Mouse (Mus musculus): ENCODE measurements around the gene Mprip. TPM values are rescaled to one million over a fixed set of nuclear protein-coding genes. Genes with fewer than 3 reads are reported as not detected.

Gene Mprip
- polyA plus RNA-seq, 1 experiment = 3.0 TPM

GRCm38 (mm10) chr11:59775435-59776148, 114.5 kb downstream of the Mprip start:
- TF ChIP-seq GATA1 (IDR thresholded peaks at IDR 0.05; ENCODE audit: low read length) (no peak), TAL1 (IDR thresholded peaks at IDR 0.05; ENCODE audit: low read length) (no peak)
- H3K4me3 ChIP-seq (replicated peaks) = no peak overlapping the region

GRCm38 (mm10) chr11:59777259-59777658, 116.2 kb downstream of the Mprip start:
- TF ChIP-seq TAL1 (IDR thresholded peaks at IDR 0.05; ENCODE audit: low read length) (no peak), GATA1 (IDR thresholded peaks at IDR 0.05; ENCODE audit: low read length) (no peak)
- Histone ChIP-seq H3K4me1 (ENCODE audit: control insufficient read depth) (no peaks in the 10 kb centered on the region; the same call in 1 of the 2 replicates), H3K36me3 (ENCODE audit: control insufficient read depth) (peaks cover 51% of the 10 kb centered on the region)

More at GRCm38 (mm10) chr11:59775435-59776148, 114.5 kb downstream of the Mprip start:
- Histone ChIP-seq H3K36me3 (ENCODE audit: control insufficient read depth) (peaks cover 67% of the 10 kb centered on the region), H3K9me3 (ENCODE audit: control insufficient read depth, low read length) (no peaks in the 10 kb centered on the region), H3K4me1 (ENCODE audit: control insufficient read depth) (no peaks in the 10 kb centered on the region; the same call in 1 of the 2 replicates), H3K27me3 (ENCODE audit: control insufficient read depth) (no peaks in the 10 kb centered on the region)

GRCm38 (mm10) chr11:59778181-59778873, 117.2 kb downstream of the Mprip start:
- TF ChIP-seq GATA1 (IDR thresholded peaks at IDR 0.05; ENCODE audit: low read length) (no peak), TAL1 (IDR thresholded peaks at IDR 0.05; ENCODE audit: low read length) (no peak)
- Histone ChIP-seq H3K4me3 (replicated peaks) (no peak overlapping the region), H3K27me3 (ENCODE audit: control insufficient read depth) (no peaks in the 10 kb centered on the region), H3K4me1 (ENCODE audit: control insufficient read depth) (no peaks in the 10 kb centered on the region; the same call in 1 of the 2 replicates), H3K36me3 (ENCODE audit: control insufficient read depth) (peaks cover 43% of the 10 kb centered on the region), H3K9me3 (ENCODE audit: control insufficient read depth, low read length) (no peaks in the 10 kb centered on the region)

More at GRCm38 (mm10) chr11:59777259-59777658, 116.2 kb downstream of the Mprip start:
- H3K27me3 ChIP-seq (ENCODE audit: control insufficient read depth) = no peaks in the 10 kb centered on the region
- H3K9me3 ChIP-seq (ENCODE audit: control insufficient read depth, low read length) = no peaks in the 10 kb centered on the region
- no peak overlapping the region for H3K4me3 ChIP-seq (replicated peaks)

GRCm38 (mm10) chr11:59778874-59779223, 117.7 kb downstream of the Mprip start:
- Histone ChIP-seq H3K36me3 (ENCODE audit: control insufficient read depth) (peaks cover 38% of the 10 kb centered on the region), H3K9me3 (ENCODE audit: control insufficient read depth, low read length) (no peaks in the 10 kb centered on the region), H3K4me1 (ENCODE audit: control insufficient read depth) (no peaks in the 10 kb centered on the region; the same call in 1 of the 2 replicates), H3K4me3 (replicated peaks) (no peak overlapping the region), H3K27me3 (ENCODE audit: control insufficient read depth) (no peaks in the 10 kb centered on the region)
- TF ChIP-seq TAL1 (IDR thresholded peaks at IDR 0.05; ENCODE audit: low read length) (no peak), GATA1 (IDR thresholded peaks at IDR 0.05; ENCODE audit: low read length) (no peak)

GRCm38 (mm10) chr11:59779406-59779805, 118.3 kb downstream of the Mprip start:
- Histone ChIP-seq H3K4me3 (replicated peaks) (no peak overlapping the region), H3K36me3 (ENCODE audit: control insufficient read depth) (peaks cover 32% of the 10 kb centered on the region), H3K27me3 (ENCODE audit: control insufficient read depth) (no peaks in the 10 kb centered on the region), H3K9me3 (ENCODE audit: control insufficient read depth, low read length) (no peaks in the 10 kb centered on the region), H3K4me1 (ENCODE audit: control insufficient read depth) (no peaks in the 10 kb centered on the region)
- TF ChIP-seq GATA1 (IDR thresholded peaks at IDR 0.05; ENCODE audit: low read length) = no peak
- TF ChIP-seq TAL1 (IDR thresholded peaks at IDR 0.05; ENCODE audit: low read length) = no peak

GRCm38 (mm10) chr11:59780241-59780640, 119.1 kb downstream of the Mprip start:
- Histone ChIP-seq H3K36me3 (ENCODE audit: control insufficient read depth) (peaks cover 28% of the 10 kb centered on the region), H3K4me3 (replicated peaks) (no peak overlapping the region), H3K9me3 (ENCODE audit: control insufficient read depth, low read length) (no peaks in the 10 kb centered on the region), H3K27me3 (ENCODE audit: control insufficient read depth) (no peaks in the 10 kb centered on the region), H3K4me1 (ENCODE audit: control insufficient read depth) (no peaks in the 10 kb centered on the region)
- TF ChIP-seq TAL1 (IDR thresholded peaks at IDR 0.05; ENCODE audit: low read length) (no peak), GATA1 (IDR thresholded peaks at IDR 0.05; ENCODE audit: low read length) (no peak)

- H3K4me1 ChIP-seq (ENCODE audit: control insufficient read depth) = peaks cover 9% of the 10 kb centered on the region
- H3K4me3 ChIP-seq (replicated peaks) = no peak overlapping the region
- peaks cover 3% of the 10 kb centered on the region for H3K27me3 ChIP-seq (ENCODE audit: control insufficient read depth)
- peaks cover 9% of the 10 kb centered on the region for H3K36me3 ChIP-seq (ENCODE audit: control insufficient read depth)
- TF ChIP-seq TAL1 (IDR thresholded peaks at IDR 0.05; ENCODE audit: low read length) = no peak
- TF ChIP-seq GATA1 (IDR thresholded peaks at IDR 0.05; ENCODE audit: low read length) = no peak
- no peaks in the 10 kb centered on the region for H3K9me3 ChIP-seq (ENCODE audit: control insufficient read depth, low read length)
Observed at GRCm38 (mm10) chr11:59782091-59782590, 121.0 kb downstream of the Mprip start.

- Histone ChIP-seq H3K36me3 (ENCODE audit: control insufficient read depth) (peaks cover 3% of the 10 kb centered on the region), H3K4me1 (ENCODE audit: control insufficient read depth) (peaks cover 15% of the 10 kb centered on the region)
Observed at GRCm38 (mm10) chr11:59783591-59783990, 122.5 kb downstream of the Mprip start.

More at GRCm38 (mm10) chr11:59783591-59783990, 122.5 kb downstream of the Mprip start:
- Histone ChIP-seq H3K9me3 (ENCODE audit: control insufficient read depth, low read length) (no peaks in the 10 kb centered on the region), H3K4me3 (replicated peaks) (no peak overlapping the region), H3K27me3 (ENCODE audit: control insufficient read depth) (peaks cover 7% of the 10 kb centered on the region)
- no peak for TF ChIP-seq TAL1 (IDR thresholded peaks at IDR 0.05; ENCODE audit: low read length)
- TF ChIP-seq GATA1 (IDR thresholded peaks at IDR 0.05; ENCODE audit: low read length) = no peak

Measured in erythroblast, embryonic 14.5 days (primary cell).